Mouse (Mus musculus) neural tube, embryonic 13.5 days (tissue): ENCODE data around the gene Vsx2. TPM values are rescaled to one million over a fixed set of nuclear protein-coding genes. Genes with fewer than 3 reads are reported as not detected.
A peak's percentile ranks its signal among the peaks of the same experiment; 100 is the strongest.
"Not testable (repeated sequence)": the region's sequence is repeated elsewhere in the genome, so short reads cannot be mapped to it uniquely, and the experiment has no call there.

Experiments
- ATAC-seq: fragments of 200-750 bp; cut with Nextera tagmentation; 2 replicates; pipeline ENCODE4 v1.8.0; 2017; ENCODE audit warnings: low read depth, mild to moderate bottlenecking, moderate TSS enrichment, moderate library complexity
- H3K27ac ChIP-seq: fragments of 300-500 bp; sonication (generic); replicated peaks from 2 replicates; pipeline ENCODE4 v1.5.1; 2015; ENCODE audit warnings: moderate library complexity, mild to moderate bottlenecking, inconsistent platforms
- H3K27me3 ChIP-seq: fragments of 300-500 bp; sonication (generic); 2 replicates; pipeline ENCODE4 v1.6.1; 2015; ENCODE audit warnings: mild to moderate bottlenecking, inconsistent platforms
- H3K36me3 ChIP-seq: fragments of 300-500 bp; sonication (generic); 2 replicates; pipeline ENCODE4 v1.6.1; 2015; ENCODE audit warnings: mild to moderate bottlenecking, inconsistent platforms
- H3K4me1 ChIP-seq: fragments of 300-500 bp; sonication (generic); replicated peaks from 2 replicates; pipeline ENCODE4 v1.6.1; 2015; ENCODE audit warnings: inconsistent platforms
- H3K4me2 ChIP-seq: fragments of 300-500 bp; sonication (generic); 2 replicates; pipeline ENCODE4 v1.6.1; 2015; ENCODE audit warnings: inconsistent platforms, mild to moderate bottlenecking, moderate library complexity
- H3K4me3 ChIP-seq: fragments of 300-500 bp; sonication (generic); 2 replicates; pipeline ENCODE4 v1.5.1; 2015; ENCODE audit warnings: mild to moderate bottlenecking, inconsistent platforms
- H3K9ac ChIP-seq: fragments of 300-500 bp; sonication (generic); 2 replicates; pipeline ENCODE4 v1.6.1; 2015; ENCODE audit warnings: moderate library complexity, mild to moderate bottlenecking, inconsistent platforms
- H3K9me3 ChIP-seq: fragments of 300-500 bp; sonication (generic); 2 replicates; pipeline ENCODE4 v1.6.1; 2016; ENCODE audit warnings: inconsistent platforms
- WGBS: fragments of 180-500 bp; shearing (Covaris S2); methylation state at CpG from one replicate; pipeline ENCODE4 v1.1.7; 2015; 5-methylcytosine and 5-hydroxymethylcytosine counted together
- polyA plus RNA-seq: library from polyadenylated mRNA; unstranded; fragments of >200 nt; fragmentation: Nextera tagmentation; extraction: Ambion mirVana; gene quantifications from 2 replicates; pipeline ENCODE4 v1.2.1, GENCODE M21; 2015

Vsx2 gene
- polyA plus RNA-seq, result 7.5 and 7.7 TPM in 2 replicates

GRCm38 (mm10) chr12:84569336-84569970, at the start of gene Vsx2:
Gene Vsx2 (plus strand): TSS chr12:84569762.
- Histone ChIP-seq H3K27me3 (peaks cover 94% of the 10 kb centered on the region), H3K4me2 (no peak within 1 kb of the TSS), H3K9ac (no peak within 1 kb of the TSS), H3K4me1 (peaks cover 21% of the 10 kb centered on the region), H3K9me3 (no peaks in the 10 kb centered on the region), H3K36me3 (no peaks in the 10 kb centered on the region), H3K4me3 (peak within 1 kb of the TSS; percentile 18), H3K27ac (0 out of 2 replicates have a peak within 1 kb of the TSS, but pooled peaks have one; percentile 23)
- 0 out of 2 replicates have a peak, but pooled peaks have one; percentile 5 for ATAC-seq
- under 1% methylated on average over 25 of the region's 25 CpGs for WGBS

GRCm38 (mm10) chr12:84523728-84524127, 45.8 kb upstream of the Vsx2 start:
- H3K27me3 ChIP-seq, result peaks cover 46% of the 10 kb centered on the region
- H3K36me3 ChIP-seq, result no peaks in the 10 kb centered on the region
- no peak overlapping the region for H3K4me3 ChIP-seq
- 67% methylated on average over 3 of the region's 3 CpGs for WGBS
- H3K9me3 ChIP-seq, result no peaks in the 10 kb centered on the region
- peaks cover 17% of the 10 kb centered on the region; the same call in 1 of the 2 replicates for H3K4me1 ChIP-seq
- no peak overlapping the region for H3K9ac ChIP-seq
- no peak overlapping the region for H3K27ac ChIP-seq
- no peak for ATAC-seq
- H3K4me2 ChIP-seq, result no peak overlapping the region

GRCm38 (mm10) chr12:84524147-84525050, 45.2 kb upstream of the Vsx2 start:
- 66% methylated on average over 11 of the region's 11 CpGs for WGBS
- no peak for ATAC-seq
- H3K27ac ChIP-seq, result no peak overlapping the region

DNA sequence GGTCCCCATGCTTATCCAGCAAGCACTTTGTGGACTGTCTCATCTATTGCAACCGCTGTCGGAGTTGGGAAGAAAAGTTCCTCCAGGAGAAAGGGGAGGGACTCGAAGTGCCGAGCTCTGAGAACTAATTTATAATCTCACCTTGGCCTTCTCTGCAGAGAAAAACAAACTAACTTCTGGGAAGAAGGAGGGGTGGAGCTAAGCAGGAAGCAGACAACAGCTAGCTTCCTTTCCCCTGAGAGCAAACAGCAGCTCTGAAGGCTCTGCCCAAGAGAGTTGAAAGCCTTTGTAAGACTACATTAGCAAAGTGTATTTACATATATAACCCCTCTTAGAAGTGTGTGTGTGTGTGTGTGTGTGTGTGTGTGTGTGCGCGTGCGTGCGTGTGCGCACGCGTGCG, 44.1 kb upstream of the Vsx2 start:
- Histone ChIP-seq H3K36me3 (no peaks in the 10 kb centered on the region), H3K27ac (no peak overlapping the region), H3K4me3 (no peak overlapping the region), H3K4me2 (no peak overlapping the region), H3K9me3 (no peaks in the 10 kb centered on the region), H3K27me3 (peaks cover 60% of the 10 kb centered on the region), H3K4me1 (peaks cover 17% of the 10 kb centered on the region; the same call in 1 of the 2 replicates), H3K9ac (no peak overlapping the region)
- 87% methylated on average over 12 of the region's 12 CpGs for WGBS
- ATAC-seq, result no peak

More at GRCm38 (mm10) chr12:84524147-84525050, 45.2 kb upstream of the Vsx2 start:
- Histone ChIP-seq H3K4me2 (no peak overlapping the region), H3K27me3 (peaks cover 53% of the 10 kb centered on the region), H3K4me1 (peaks cover 17% of the 10 kb centered on the region; the same call in 1 of the 2 replicates), H3K36me3 (no peaks in the 10 kb centered on the region), H3K9me3 (no peaks in the 10 kb centered on the region), H3K4me3 (no peak overlapping the region), H3K9ac (no peak overlapping the region)

DNA sequence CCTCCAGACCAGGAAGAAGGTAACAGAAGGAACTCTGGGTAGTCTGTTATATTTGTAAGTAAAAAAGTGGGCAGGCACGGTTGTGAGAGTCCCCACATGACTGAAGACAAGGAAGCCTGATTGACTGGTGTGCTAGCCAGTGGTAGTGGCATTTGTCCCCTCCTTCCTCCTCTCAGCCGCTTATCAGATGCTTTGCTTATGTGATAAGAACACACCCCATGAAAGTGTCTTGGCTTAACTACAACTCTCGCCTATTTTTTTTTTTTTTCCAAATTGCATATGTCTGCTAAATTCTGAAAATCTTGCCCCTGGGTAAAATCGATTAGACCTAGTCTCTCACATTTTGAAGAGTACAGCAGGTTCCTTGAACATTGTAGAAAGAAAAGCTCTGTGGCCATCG, 39.1 kb upstream of the Vsx2 start:
- peaks cover 74% of the 10 kb centered on the region for H3K27me3 ChIP-seq
- 92% methylated on average over 5 of the region's 5 CpGs for WGBS

GRCm38 (mm10) chr12:84531906-84532829, 37.4 kb upstream of the Vsx2 start:
- no peaks in the 10 kb centered on the region for H3K36me3 ChIP-seq
- H3K4me1 ChIP-seq, result peaks cover 25% of the 10 kb centered on the region
- no peak overlapping the region for H3K4me3 ChIP-seq
- peak; percentile 83 for ATAC-seq
- 31% methylated on average over 13 of the region's 13 CpGs for WGBS
- peak overlapping the region; percentile 42; the same call in 1 of the 2 replicates for H3K27ac ChIP-seq
- H3K27me3 ChIP-seq, result peaks cover 78% of the 10 kb centered on the region
- H3K9me3 ChIP-seq, result no peaks in the 10 kb centered on the region
- no peak overlapping the region for H3K9ac ChIP-seq
- H3K4me2 ChIP-seq, result no peak overlapping the region

More for the DNA sequence above, 39.1 kb upstream of the Vsx2 start:
- Histone ChIP-seq H3K4me3 (no peak overlapping the region), H3K4me2 (no peak overlapping the region), H3K9me3 (no peaks in the 10 kb centered on the region), H3K4me1 (peaks cover 32% of the 10 kb centered on the region), H3K36me3 (no peaks in the 10 kb centered on the region), H3K9ac (no peak overlapping the region), H3K27ac (no peak overlapping the region)
- ATAC-seq, result no peak

- H3K36me3 ChIP-seq, result no peaks in the 10 kb centered on the region
- WGBS, result 69% methylated on average over 8 of the region's 8 CpGs
- H3K27me3 ChIP-seq, result peaks cover 72% of the 10 kb centered on the region
- no peak overlapping the region for H3K4me2 ChIP-seq
- H3K27ac ChIP-seq, result 0 out of 2 replicates have a peak overlapping the region, but pooled peaks have one; percentile 13
- no peaks in the 10 kb centered on the region for H3K9me3 ChIP-seq
- peaks cover 25% of the 10 kb centered on the region for H3K4me1 ChIP-seq
- ATAC-seq, result peak; percentile 24; the same call in 1 of the 2 replicates
- H3K9ac ChIP-seq, result no peak overlapping the region
- no peak overlapping the region for H3K4me3 ChIP-seq
These were observed 36.7 kb upstream of the Vsx2 start for GRCm38 (mm10) chr12:84532830-84533199.

- no peaks in the 10 kb centered on the region for H3K9me3 ChIP-seq
- ATAC-seq, result no peak
- WGBS, result 75% methylated on average over 7 of the region's 7 CpGs
- H3K27ac ChIP-seq, result no peak overlapping the region
- no peaks in the 10 kb centered on the region for H3K36me3 ChIP-seq
- no peak overlapping the region for H3K9ac ChIP-seq
- peaks cover 25% of the 10 kb centered on the region for H3K4me1 ChIP-seq
- peaks cover 72% of the 10 kb centered on the region for H3K27me3 ChIP-seq
- H3K4me3 ChIP-seq, result no peak overlapping the region
- H3K4me2 ChIP-seq, result no peak overlapping the region
These were observed 35.7 kb upstream of the Vsx2 start for GRCm38 (mm10) chr12:84533706-84534486.

GRCm38 (mm10) chr12:84539537-84539936, 30.0 kb upstream of the Vsx2 start:
- 83% methylated on average over 3 of the region's 3 CpGs for WGBS
- H3K9me3 ChIP-seq, H3K9ac ChIP-seq, H3K4me1 ChIP-seq, H3K4me3 ChIP-seq, H3K36me3 ChIP-seq, H3K27ac ChIP-seq, H3K4me2 ChIP-seq, ATAC-seq: not testable (repeated sequence)
- peaks cover 76% of the 10 kb centered on the region for H3K27me3 ChIP-seq

DNA sequence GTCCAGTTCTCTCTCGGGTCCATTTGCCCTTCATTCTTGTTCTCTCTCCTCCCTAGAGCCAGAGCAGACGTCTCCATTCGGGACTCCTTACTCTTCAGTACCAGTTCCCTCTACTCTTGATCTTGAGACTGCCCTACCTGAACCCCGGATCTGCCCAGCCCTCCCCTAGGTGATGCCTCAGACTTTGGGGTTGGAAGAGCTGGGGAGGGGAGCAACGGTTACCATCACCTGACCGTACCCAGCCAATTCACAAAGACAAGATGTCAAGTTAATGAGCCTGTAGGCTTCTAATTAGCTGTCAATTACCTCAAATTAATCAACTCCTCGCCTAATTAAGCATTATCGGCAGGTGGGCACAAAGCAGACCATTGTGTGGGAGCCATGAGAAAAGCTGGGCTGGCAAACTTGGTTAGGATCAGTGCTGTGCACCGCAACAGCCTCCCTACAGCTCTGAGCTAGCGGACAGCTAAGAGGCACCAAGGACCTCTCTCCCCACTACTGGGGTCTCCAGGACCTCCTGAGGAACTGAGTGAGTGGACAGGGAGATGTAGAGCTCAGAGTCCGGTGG, 28.1 kb upstream of the Vsx2 start:
- H3K9me3 ChIP-seq, result no peaks in the 10 kb centered on the region
- no peaks in the 10 kb centered on the region; the same call in 1 of the 2 replicates for H3K4me1 ChIP-seq
- H3K27me3 ChIP-seq, result peaks cover 63% of the 10 kb centered on the region
- no peak overlapping the region for H3K27ac ChIP-seq
- ATAC-seq, result no peak
- H3K4me2 ChIP-seq, result no peak overlapping the region
- WGBS, result 64% methylated on average over 11 of the region's 11 CpGs
- H3K4me3 ChIP-seq, result no peak overlapping the region
- no peaks in the 10 kb centered on the region for H3K36me3 ChIP-seq
- H3K9ac ChIP-seq, result no peak overlapping the region
